Mouse (Mus musculus) heart, adult 2 months (tissue): Measurements from ENCODE around the gene Slco1a4. TPM values are rescaled to one million over a fixed set of nuclear protein-coding genes. Genes with fewer than 3 reads are reported as not detected.

ENCODE experiments used
- DNase-seq, 2 experiments: peaks; one replicate each; pipeline ENCODE4 v3.0.0; 2021
- H3K27ac ChIP-seq: fragments of 200-600 bp; 2 replicates; pipeline ENCODE4 v1.8.1; 2022
- H3K27me3 ChIP-seq: fragments of 200-500 bp; 2 replicates; pipeline ENCODE4 v1.6.1; 2012; ENCODE audit warnings: mild to moderate bottlenecking, low read length, inconsistent platforms, mixed read lengths; ENCODE audit not compliant: control insufficient read depth, insufficient read depth
- H3K36me3 ChIP-seq: fragments of 200-500 bp; 2 replicates; pipeline ENCODE4 v1.6.1; 2012; ENCODE audit warnings: low read length, inconsistent platforms; ENCODE audit not compliant: control insufficient read depth, insufficient read depth
- H3K4me1 ChIP-seq: fragments of 200-500 bp; 2 replicates; pipeline ENCODE4 v1.6.1; 2011; ENCODE audit warnings: low read length; ENCODE audit not compliant: control insufficient read depth, insufficient read depth
- H3K4me3 ChIP-seq: fragments of 200-600 bp; 2 replicates; pipeline ENCODE4 v1.8.1; 2022
- H3K79me2 ChIP-seq: fragments of 200-500 bp; replicated peaks from 2 replicates; pipeline ENCODE4 v1.6.1; 2012; ENCODE audit warnings: mild to moderate bottlenecking, inconsistent platforms, low read length, moderate library complexity, mixed read lengths; ENCODE audit not compliant: control insufficient read depth, insufficient read depth
- H3K9ac ChIP-seq: fragments of 200-500 bp; 2 replicates; pipeline ENCODE4 v1.6.1; 2012; ENCODE audit warnings: low read depth, mild to moderate bottlenecking, control low read depth, inconsistent platforms, low read length, mixed read lengths
- CTCF ChIP-seq: fragments of 200-600 bp; IDR thresholded peaks from 2 replicates; pipeline ENCODE4 v1.8.1; 2022; ENCODE audit warnings: antibody characterized with exemption, mild to moderate bottlenecking, moderate library complexity
- EP300 ChIP-seq: fragments of 200-500 bp; IDR thresholded peaks from 2 replicates; pipeline ENCODE4 v1.6.1; 2011; ENCODE audit warnings: low read depth, low read length, control low read depth; ENCODE audit not compliant: insufficient read depth
- POLR2A ChIP-seq: fragments of 200-500 bp; IDR thresholded peaks from 2 replicates; pipeline ENCODE4 v1.6.1; 2011; ENCODE audit warnings: mild to moderate bottlenecking, low read depth, low read length, control low read depth; ENCODE audit not compliant: insufficient read depth
- WGBS: fragments of 180-500 bp; shearing (Covaris S2); methylation state at CpG from one replicate; pipeline ENCODE4 v1.1.7; 2018; 5-methylcytosine and 5-hydroxymethylcytosine counted together
- intact Hi-C: fragments of 180-260 bp; cut with DNase I; formaldehyde crosslinking; loops from one replicate; pipeline ENCODE4 v1.15.1; 2025
- polyA plus RNA-seq: library from polyadenylated mRNA; depleted of rRNA; stranded (reverse); fragments of >200 nt; gene quantifications from 2 replicates; pipeline ENCODE4 v1.2.3, GENCODE M21; 2012
- total RNA-seq, 2 experiments: library from RNA; stranded (reverse); gene quantifications; 2 replicates each; pipeline ENCODE4 v1.2.3; 2021

Gene Slco1a4
- total and polyA plus RNA-seq, 3 experiments, result 0.33 to 0.68 (median 0.66) TPM

DNA sequence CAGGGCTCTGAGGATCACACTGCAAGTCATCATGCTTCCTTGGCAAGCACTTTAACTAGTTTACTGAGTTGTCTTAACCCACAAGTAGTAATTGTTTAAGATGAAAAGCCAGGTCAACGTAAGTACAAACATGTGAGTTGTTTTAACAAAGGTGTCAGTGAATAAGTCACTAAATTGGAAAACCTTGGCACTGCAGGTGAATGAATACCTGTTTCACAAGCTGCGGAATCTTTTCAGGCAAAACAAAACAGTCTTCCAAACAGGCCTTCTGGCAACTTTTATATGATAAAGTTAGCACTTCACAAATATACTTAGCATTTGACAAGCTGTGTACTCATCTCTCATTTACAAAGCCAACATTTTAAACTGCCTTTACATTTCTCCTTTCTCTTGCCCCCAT lies 15.7 kb upstream of the Slco1a4 start:
- intact Hi-C loops, result no loop called here
- Histone ChIP-seq H3K27me3 (no peaks in the 10 kb centered on the region), H3K4me3 (no peak overlapping the region), H3K4me1 (no peaks in the 10 kb centered on the region), H3K27ac (no peak overlapping the region), H3K36me3 (no peaks in the 10 kb centered on the region), H3K79me2 (no peaks in the 10 kb centered on the region), H3K9ac (no peak overlapping the region)
- WGBS, result 72% methylated on average over 2 of the region's 2 CpGs
- no peak for TF ChIP-seq POLR2A
- no peak for TF ChIP-seq CTCF
- no peak for TF ChIP-seq EP300
- DNase-seq, result no peak

GRCm38 (mm10) chr6:141868735-141869134 lies 12.7 kb upstream of the Slco1a4 start:
- 74% methylated on average over 5 of the region's 5 CpGs for WGBS

DNA sequence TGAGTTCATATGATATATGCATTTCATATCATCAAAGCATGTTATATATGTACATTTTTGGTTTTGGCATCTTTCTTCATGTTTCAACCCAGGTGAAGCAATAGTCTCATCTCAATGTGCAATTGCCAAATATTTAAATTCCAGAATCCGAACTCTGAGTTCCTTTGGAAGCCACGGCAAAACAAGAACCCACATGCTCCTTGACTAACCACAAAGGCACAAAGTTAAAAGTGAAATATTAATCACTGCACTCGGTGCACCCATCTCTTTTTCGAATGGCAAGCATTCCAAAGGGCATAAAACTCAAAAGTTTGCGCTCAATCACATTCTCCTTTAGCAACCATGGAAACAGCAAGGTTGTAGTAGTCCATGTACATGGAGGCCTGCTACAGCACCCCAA lies 10.0 kb upstream of the Slco1a4 start:
- Histone ChIP-seq H3K4me3 (no peak overlapping the region), H3K4me1 (no peaks in the 10 kb centered on the region), H3K79me2 (no peaks in the 10 kb centered on the region), H3K36me3 (no peaks in the 10 kb centered on the region), H3K27me3 (no peaks in the 10 kb centered on the region), H3K27ac (no peak overlapping the region), H3K9ac (no peak overlapping the region)
- no peak for DNase-seq
- WGBS, result 78% methylated on average over 5 of the region's 5 CpGs
- intact Hi-C loops, result no loop called here
- no peak for TF ChIP-seq POLR2A
- no peak for TF ChIP-seq EP300
- no peak for TF ChIP-seq CTCF

More at GRCm38 (mm10) chr6:141868735-141869134, 12.7 kb upstream of the Slco1a4 start:
- TF ChIP-seq POLR2A, result no peak
- TF ChIP-seq EP300, result no peak
- TF ChIP-seq CTCF, result no peak
- Histone ChIP-seq H3K4me1 (no peaks in the 10 kb centered on the region), H3K9ac (no peak overlapping the region), H3K4me3 (no peak overlapping the region), H3K36me3 (no peaks in the 10 kb centered on the region), H3K79me2 (no peaks in the 10 kb centered on the region), H3K27me3 (no peaks in the 10 kb centered on the region), H3K27ac (no peak overlapping the region)
- no peak for DNase-seq
- intact Hi-C loops, result no loop called here

DNA sequence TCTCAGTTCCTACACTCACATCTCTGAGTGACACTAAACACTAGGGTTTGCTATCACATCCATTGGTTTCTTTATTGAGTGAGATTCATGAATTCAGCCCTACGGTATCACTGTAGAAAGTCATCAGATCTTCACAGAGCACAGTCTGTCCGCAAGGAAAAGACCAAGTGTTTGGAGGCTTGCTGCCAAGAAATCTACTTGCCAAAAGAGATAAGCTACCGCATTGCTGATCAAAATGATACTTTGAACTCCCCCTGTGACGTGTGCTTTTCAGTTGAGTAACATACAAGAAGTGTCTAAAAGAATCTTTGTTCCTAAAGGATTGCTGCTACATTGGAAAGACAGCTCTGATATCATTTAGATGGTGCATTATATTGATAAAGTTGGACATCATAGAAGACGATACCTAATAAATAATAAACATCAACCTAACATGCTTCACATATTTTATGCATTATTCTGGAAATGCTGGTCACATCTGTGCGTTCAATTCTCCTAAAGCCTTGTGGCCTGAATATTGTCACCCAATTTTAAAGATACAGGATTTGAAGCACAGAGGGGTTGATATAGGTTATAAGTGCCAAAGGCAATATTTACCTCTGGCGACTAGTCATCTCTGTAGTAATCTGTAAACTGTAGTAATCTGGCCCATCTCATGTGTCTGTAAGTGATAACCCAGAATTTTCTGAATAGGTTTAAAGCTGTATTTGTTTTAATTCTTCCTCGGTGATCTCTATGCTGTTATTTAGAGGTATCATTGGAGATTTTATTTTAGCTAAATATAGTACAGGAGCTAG lies 1.9 kb upstream of the Slco1a4 start:
- no peak for DNase-seq
- no peak for TF ChIP-seq EP300
- TF ChIP-seq CTCF, result no peak
- no peak for TF ChIP-seq POLR2A
- WGBS, result 56% methylated on average over 8 of the region's 8 CpGs
- H3K27ac ChIP-seq, result no peak overlapping the region
- H3K27me3 ChIP-seq, result no peaks in the 10 kb centered on the region
- no peaks in the 10 kb centered on the region for H3K36me3 ChIP-seq
- H3K4me1 ChIP-seq, result no peaks in the 10 kb centered on the region
- intact Hi-C loops, result no loop called here
- H3K9ac ChIP-seq, result no peak overlapping the region
- H3K4me3 ChIP-seq, result no peak overlapping the region
- H3K79me2 ChIP-seq, result no peaks in the 10 kb centered on the region

DNA sequence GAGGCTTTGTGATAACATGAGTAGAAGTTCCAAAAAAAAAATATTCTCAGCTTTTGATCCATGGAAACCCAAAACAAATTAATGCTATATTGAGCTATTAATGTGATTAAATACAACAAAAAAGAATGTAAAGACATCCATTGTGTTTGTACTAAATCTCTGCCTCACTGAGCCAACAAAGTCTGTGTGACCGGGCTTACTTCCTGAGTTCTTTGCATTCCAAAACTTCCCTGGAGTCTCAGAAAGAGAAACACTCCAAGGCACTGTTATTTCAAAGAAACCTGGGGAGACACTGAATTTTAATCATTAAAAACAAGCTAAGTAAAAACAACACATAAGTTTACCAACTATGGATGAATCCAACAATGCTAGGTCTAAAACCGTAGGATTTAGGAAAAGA lies 2.4 kb downstream of the Slco1a4 start:
- Histone ChIP-seq H3K79me2 (no peaks in the 10 kb centered on the region), H3K4me1 (no peaks in the 10 kb centered on the region), H3K4me3 (no peak overlapping the region), H3K9ac (no peak overlapping the region), H3K36me3 (no peaks in the 10 kb centered on the region), H3K27me3 (no peaks in the 10 kb centered on the region), H3K27ac (no peak overlapping the region)
- no peak for DNase-seq
- TF ChIP-seq EP300 (no peak), CTCF (no peak), POLR2A (no peak)
- intact Hi-C loops, result no loop called here
- WGBS, result 35% methylated on average over 2 of the region's 2 CpGs

DNA sequence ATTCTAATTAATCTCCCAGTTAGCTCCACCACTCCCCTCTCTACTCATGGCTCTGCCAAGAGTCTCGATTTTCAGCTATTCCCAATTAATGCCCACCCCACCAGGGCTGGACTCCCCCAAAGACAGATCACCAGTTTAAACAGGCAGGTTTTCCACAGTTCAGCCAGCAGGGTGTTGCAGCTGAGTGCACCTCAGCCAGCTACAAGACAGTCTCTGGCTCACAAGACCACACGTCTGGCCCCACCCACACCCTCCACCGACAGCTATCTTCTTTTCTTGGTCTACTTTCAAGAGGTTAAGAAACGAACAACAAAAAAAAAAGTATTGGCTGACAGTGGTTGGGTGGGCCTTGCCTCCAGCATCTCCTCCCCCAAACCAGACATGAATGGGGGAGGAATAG lies 6.9 kb downstream of the Slco1a4 start:
- Histone ChIP-seq H3K27me3 (no peaks in the 10 kb centered on the region), H3K9ac (no peak overlapping the region), H3K36me3 (no peaks in the 10 kb centered on the region), H3K4me3 (no peak overlapping the region), H3K4me1 (no peaks in the 10 kb centered on the region), H3K27ac (no peak overlapping the region), H3K79me2 (no peaks in the 10 kb centered on the region)
- intact Hi-C loops, result no loop called here
- no peak for TF ChIP-seq CTCF
- TF ChIP-seq EP300, result no peak
- TF ChIP-seq POLR2A, result no peak
- WGBS, result 23% methylated on average over 4 of the region's 4 CpGs
- DNase-seq, result no peak
